Mouse (Mus musculus) liver, adult 2 months (tissue): ENCODE data around the gene Hist1h4n. TPM values are rescaled to one million over a fixed set of nuclear protein-coding genes. Genes with fewer than 3 reads are reported as not detected.
"Not testable (repeated sequence)": the region's sequence is repeated elsewhere in the genome, so short reads cannot be mapped to it uniquely, and the experiment has no call there.

ENCODE experiments used
- DNase-seq: peaks from one replicate; pipeline ENCODE4 v3.0.0-alpha.2; 2011; ENCODE audit warnings: low read depth, low spot score; ENCODE audit errors: extremely low read depth
- H3K27ac ChIP-seq: fragments of 200-500 bp; replicated peaks from 2 replicates; pipeline ENCODE4 v1.5.1; 2012; ENCODE audit warnings: low read depth, mild to moderate bottlenecking, control low read depth, inconsistent platforms, low read length; ENCODE audit not compliant: insufficient read depth
- H3K27me3 ChIP-seq: fragments of 200-500 bp; 2 replicates; pipeline ENCODE4 v1.6.1; 2012; ENCODE audit warnings: mild to moderate bottlenecking, moderate library complexity, low read length, inconsistent platforms; ENCODE audit not compliant: control insufficient read depth, insufficient read depth
- H3K36me3 ChIP-seq: fragments of 200-500 bp; 2 replicates; pipeline ENCODE4 v1.6.1; 2012; ENCODE audit warnings: low read length, inconsistent platforms; ENCODE audit not compliant: control insufficient read depth, insufficient read depth
- H3K4me1 ChIP-seq: fragments of 200-500 bp; 2 replicates; pipeline ENCODE4 v1.6.1; 2011; ENCODE audit warnings: low read length; ENCODE audit not compliant: control insufficient read depth, insufficient read depth
- H3K4me3 ChIP-seq: fragments of 200-500 bp; 2 replicates; pipeline ENCODE4 v1.5.1; 2011; ENCODE audit warnings: low read depth, mild to moderate bottlenecking, control low read depth, low read length, moderate library complexity; ENCODE audit not compliant: insufficient read depth
- H3K79me2 ChIP-seq: fragments of 200-500 bp; 2 replicates; pipeline ENCODE4 v1.6.1; 2012; ENCODE audit warnings: inconsistent platforms, mild to moderate bottlenecking, low read length, moderate library complexity; ENCODE audit not compliant: control insufficient read depth, insufficient read depth
- H3K9ac ChIP-seq: fragments of 200-500 bp; 2 replicates; pipeline ENCODE4 v1.6.1; 2012; ENCODE audit warnings: low read depth, mild to moderate bottlenecking, control low read depth, inconsistent platforms, low read length
- CTCF ChIP-seq: fragments of 200-500 bp; IDR thresholded peaks from 2 replicates; pipeline ENCODE4 v1.5.1; 2011; ENCODE audit warnings: low read depth, low read length, control low read depth
- POLR2A ChIP-seq: fragments of 200-500 bp; IDR thresholded peaks from 2 replicates; pipeline ENCODE4 v1.6.1; 2011; ENCODE audit warnings: low read length, control low read depth; ENCODE audit not compliant: insufficient read depth; ENCODE audit errors: extremely low read depth
- WGBS: fragments of 180-500 bp; shearing (Covaris S2); methylation state at CpG from one replicate; pipeline ENCODE4 v1.1.7; 2018; 5-methylcytosine and 5-hydroxymethylcytosine counted together
- polyA plus RNA-seq: library from polyadenylated mRNA; depleted of rRNA; stranded (reverse); fragments of >200 nt; gene quantifications from 2 replicates; pipeline ENCODE4 v1.2.3, GENCODE M21; 2012
- total RNA-seq: library from RNA; depleted of rRNA; stranded (reverse); fragments of >200 nt; gene quantifications from 2 replicates; pipeline ENCODE4 v1.2.3, GENCODE M21; 2014

The Hist1h4n gene
- total and polyA plus RNA-seq, 2 experiments, result 4.5 to 466 TPM

GRCm38 (mm10) chr13:21795584-21795983, 36.4 kb downstream of the Hist1h4n start:
- 93% methylated on average over 7 of the region's 7 CpGs for WGBS
- DNase-seq, result no peak
- no peaks in the 10 kb centered on the region for H3K27me3 ChIP-seq
- H3K27ac ChIP-seq, result no peak overlapping the region
- no peaks in the 10 kb centered on the region for H3K36me3 ChIP-seq
- no peaks in the 10 kb centered on the region for H3K79me2 ChIP-seq
- H3K4me1 ChIP-seq, result no peaks in the 10 kb centered on the region
- TF ChIP-seq CTCF (no peak), POLR2A (no peak)
- H3K4me3 ChIP-seq, result no peak overlapping the region
- H3K9ac ChIP-seq, result no peak overlapping the region

GRCm38 (mm10) chr13:21790601-21791283, 41.3 kb downstream of the Hist1h4n start:
- H3K36me3 ChIP-seq, result no peaks in the 10 kb centered on the region
- 25% methylated on average over 18 of the region's 18 CpGs for WGBS
- no peak overlapping the region for H3K9ac ChIP-seq
- H3K27me3 ChIP-seq, result no peaks in the 10 kb centered on the region; the same call in 1 of the 2 replicates
- TF ChIP-seq CTCF, result no peak
- no peak for TF ChIP-seq POLR2A
- no peak overlapping the region for H3K27ac ChIP-seq
- no peak for DNase-seq
- H3K4me3 ChIP-seq, result no peak overlapping the region
- peaks cover 2% of the 10 kb centered on the region; the same call in 1 of the 2 replicates for H3K4me1 ChIP-seq
- H3K79me2 ChIP-seq, result no peaks in the 10 kb centered on the region

DNA sequence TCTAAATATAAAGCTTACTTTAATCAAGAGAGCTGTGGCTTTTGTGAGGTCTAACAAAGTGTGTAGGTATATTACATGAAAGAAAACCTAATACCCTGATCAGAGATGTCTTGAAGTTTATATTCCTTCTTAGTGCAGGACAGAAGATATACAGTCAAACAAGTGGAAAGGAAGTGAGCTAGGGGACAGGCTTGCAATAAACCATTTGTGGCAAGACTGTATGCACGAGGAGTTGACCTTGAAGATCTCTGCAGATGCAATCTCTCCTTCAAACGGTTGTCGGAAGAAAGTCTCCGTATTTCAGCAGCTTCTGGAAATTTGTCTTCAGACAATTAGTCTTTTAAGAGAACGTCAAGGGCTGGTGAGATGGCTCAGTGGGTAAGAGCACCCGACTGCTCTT, 42.1 kb downstream of the Hist1h4n start:
- H3K4me3 ChIP-seq, result no peak overlapping the region
- H3K27me3 ChIP-seq, result no peaks in the 10 kb centered on the region; the same call in 1 of the 2 replicates
- H3K9ac ChIP-seq, result no peak overlapping the region
- H3K4me1 ChIP-seq, result peaks cover 2% of the 10 kb centered on the region; the same call in 1 of the 2 replicates
- no peaks in the 10 kb centered on the region for H3K79me2 ChIP-seq
- H3K36me3 ChIP-seq, result no peaks in the 10 kb centered on the region
- 78% methylated on average over 6 of the region's 6 CpGs for WGBS
- TF ChIP-seq CTCF (no peak), POLR2A (no peak)
- no peak for DNase-seq
- H3K27ac ChIP-seq, result no peak overlapping the region

- TF ChIP-seq CTCF, result no peak
- TF ChIP-seq POLR2A, result no peak
- Histone ChIP-seq H3K79me2 (no peaks in the 10 kb centered on the region), H3K4me3 (no peak overlapping the region), H3K27me3 (no peaks in the 10 kb centered on the region; the same call in 1 of the 2 replicates), H3K36me3 (no peaks in the 10 kb centered on the region), H3K4me1 (peaks cover 2% of the 10 kb centered on the region; the same call in 1 of the 2 replicates), H3K9ac (no peak overlapping the region), H3K27ac (no peak overlapping the region)
- 48% methylated on average over 16 of the region's 21 CpGs for WGBS
- no peak for DNase-seq
These were observed 44.0 kb downstream of the Hist1h4n start for GRCm38 (mm10) chr13:21787760-21788593.

GRCm38 (mm10) chr13:21786899-21787629, 44.9 kb downstream of the Hist1h4n start, which contains the start of the genes Hist1h2an and Hist1h2bp:
Gene Hist1h2an, minus strand, starts transcription at chr13:21787218.
Gene Hist1h2bp, plus strand, starts transcription at chr13:21787461.
- not testable (repeated sequence) for H3K27ac ChIP-seq, H3K4me1 ChIP-seq, H3K27me3 ChIP-seq, H3K79me2 ChIP-seq, H3K36me3 ChIP-seq
- Histone ChIP-seq H3K4me3 (peak within 1 kb of the TSS; percentile 44; the same call in 1 of the 2 replicates), H3K9ac (peak within 1 kb of the TSS; percentile 60; the same call in 1 of the 2 replicates)
- under 1% methylated on average over 43 of the region's 63 CpGs for WGBS
- DNase-seq, result peak; percentile 77
